Mouse (Mus musculus): ENCODE data around the gene C2cd4b.
A peak's percentile ranks its signal among the peaks of the same experiment; 100 is the strongest.
"Not testable (repeated sequence)": the region's sequence is repeated elsewhere in the genome, so short reads cannot be mapped to it uniquely, and the experiment has no call there.

C2cd4b gene

DNA sequence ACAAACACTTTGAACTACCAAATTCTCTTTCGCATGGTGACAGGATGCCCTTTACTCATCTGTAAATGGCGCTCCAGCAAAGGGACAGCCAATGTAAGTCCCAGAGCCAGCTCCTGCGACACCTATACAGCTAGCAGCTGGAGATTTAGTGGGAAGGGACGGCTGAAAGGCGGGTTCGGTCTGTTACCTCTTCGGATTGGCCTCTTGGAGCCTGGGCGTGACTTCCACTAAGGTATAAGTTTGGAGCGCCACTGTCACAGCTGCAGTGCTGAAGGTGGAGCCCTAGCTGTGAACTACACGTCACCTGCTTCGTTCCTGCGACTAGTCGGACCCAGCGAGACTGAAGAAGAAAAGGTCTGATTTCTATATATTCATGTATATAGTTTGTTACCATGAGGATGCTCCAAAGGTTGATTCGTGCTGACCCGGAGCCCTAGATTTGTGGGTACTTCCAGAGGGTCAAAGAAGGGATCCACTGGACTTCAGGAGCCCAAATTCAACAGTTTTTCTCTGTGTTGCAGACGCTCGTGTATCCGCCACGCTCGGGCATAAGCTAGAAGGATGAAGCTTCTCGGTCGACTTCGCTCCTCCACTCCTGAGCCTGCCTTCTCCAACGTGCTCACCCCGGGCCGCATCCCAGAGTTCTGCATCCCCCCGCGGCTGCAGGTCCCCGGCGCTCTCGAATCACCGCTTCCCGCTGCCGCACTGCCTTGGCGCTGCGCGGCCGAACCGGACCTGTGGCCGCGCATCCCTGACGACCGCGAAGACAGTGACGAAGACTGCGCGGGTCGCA, at the start of gene C2cd4b:
TSS of gene C2cd4b (plus strand) at position 275 of the 793 bp plus-strand sequence.
- DNase-seq (ENCODE audit: low read depth), result no peak

DNA sequence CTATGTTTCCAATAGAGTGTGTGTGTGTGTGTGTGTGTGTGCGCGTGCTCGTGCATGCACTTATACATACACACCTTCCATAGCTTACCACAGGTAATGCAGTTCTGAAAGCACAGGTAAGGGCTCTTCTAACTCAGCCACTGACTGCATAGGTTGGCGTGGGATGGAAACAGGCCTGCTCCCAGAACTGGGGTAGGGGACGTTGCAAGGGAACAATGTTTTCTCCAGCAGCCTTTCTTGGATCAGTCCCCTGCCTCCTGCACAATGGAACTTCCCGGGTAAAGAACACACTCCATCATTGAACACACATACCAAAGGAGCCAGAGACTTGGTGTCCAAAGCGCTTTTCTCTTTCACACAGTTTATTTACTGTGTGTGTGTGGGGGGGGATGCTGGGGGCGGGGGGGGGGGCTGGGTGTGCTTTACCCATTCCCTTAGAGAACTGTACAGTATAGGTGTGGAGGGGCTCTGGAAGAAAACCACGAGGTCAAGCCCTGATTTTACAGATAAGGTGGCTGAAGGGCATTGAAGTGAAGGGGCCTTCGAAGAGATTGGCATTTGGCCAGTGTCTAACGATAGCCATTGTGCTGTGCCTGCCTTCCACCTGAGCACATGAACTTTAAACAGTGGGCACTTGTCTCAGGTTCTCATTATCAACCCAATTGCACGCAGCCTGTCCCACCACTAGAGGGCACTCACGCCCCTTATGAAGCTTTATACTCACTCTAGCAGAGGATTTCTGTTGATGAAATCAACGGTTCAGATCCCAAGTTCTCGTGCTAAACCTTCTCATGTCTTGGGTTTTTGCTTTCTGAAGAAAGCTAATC, 48.0 kb upstream of the C2cd4b start:
- peak; percentile 72 for DNase-seq (ENCODE audit: low read depth)

DNA sequence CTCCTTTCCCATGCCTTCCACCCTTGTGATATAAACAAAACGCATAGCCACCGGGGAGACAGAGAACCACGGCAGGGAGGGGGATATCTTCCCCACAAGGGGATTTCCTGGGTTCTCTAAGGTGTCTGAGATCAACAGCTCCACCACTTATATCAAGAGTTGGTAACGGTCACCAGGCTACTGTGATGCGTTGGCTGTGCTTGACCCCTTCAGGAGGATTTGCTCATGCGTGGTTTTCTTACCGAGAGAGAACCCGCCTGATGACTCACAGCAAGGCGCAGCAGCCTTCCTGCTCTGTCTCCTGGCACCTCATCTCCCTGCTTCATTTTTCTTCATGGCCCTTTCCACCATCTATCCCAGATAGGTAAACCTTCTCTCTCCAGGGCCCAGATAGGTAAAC, 47.1 kb upstream of the C2cd4b start:
- DNase-seq (ENCODE audit: low read depth), result peak; percentile 24

DNA sequence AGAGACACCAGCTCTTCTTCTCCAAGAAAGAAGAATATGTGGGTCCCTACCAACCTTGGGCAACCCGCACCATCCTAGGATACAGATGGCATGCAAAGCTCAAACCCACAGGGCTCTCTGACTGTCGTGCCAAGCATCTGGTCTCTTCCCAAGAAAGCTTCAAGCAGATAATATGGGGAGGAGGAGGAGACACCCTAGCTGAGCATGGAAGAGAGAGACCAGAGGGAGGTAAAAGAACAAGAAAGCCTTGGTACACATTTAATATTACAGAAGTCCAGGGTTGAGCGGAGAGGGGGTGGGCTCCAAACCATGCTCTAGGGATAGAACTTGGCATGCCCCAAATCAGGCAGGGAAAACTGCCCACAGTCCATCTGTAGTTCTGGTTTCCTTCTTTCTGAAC, 42.2 kb upstream of the C2cd4b start:
- no peak for DNase-seq (ENCODE audit: low read depth)

DNA sequence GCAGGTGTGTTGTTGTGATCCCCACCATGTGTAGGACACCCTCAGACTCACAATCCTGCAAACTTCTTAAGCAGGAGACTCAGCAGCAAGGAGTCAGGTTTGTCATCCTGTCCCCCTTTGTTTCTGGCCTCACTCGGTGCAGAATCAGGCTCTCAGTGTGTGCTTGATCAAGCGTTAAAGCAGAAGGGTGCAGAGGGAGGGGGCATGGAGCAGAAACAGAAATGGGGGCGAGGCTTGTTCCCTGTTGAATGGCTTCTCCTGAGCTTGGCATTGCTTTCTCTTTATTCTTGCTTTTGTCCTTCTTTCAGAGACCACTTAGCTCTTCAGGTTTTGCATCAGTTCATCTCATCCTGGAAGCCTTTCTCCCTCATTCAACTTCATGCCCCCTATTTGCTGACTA, 40.6 kb upstream of the C2cd4b start:
- DNase-seq (ENCODE audit: low read depth), result no peak

DNA sequence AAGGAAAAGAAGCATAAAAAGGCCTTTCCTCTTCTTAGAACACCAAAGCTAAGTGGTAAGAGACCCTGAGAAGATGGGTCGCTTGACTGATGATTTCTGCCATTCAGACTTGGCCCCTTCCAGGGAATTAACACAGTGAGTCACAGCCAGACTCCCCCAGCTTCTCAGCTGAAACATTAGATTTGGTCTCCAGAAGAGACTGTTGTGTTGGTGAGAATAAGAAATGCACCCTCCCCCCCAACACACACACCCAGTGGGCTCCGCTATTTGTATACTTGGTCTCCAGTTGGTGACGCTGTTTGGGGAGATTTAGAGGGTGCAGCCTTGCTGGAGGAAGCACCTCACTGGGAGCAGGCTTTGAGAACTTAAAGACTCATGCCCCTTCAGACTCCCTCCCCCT, 39.1 kb upstream of the C2cd4b start:
- DNase-seq (ENCODE audit: low read depth), result no peak

DNA sequence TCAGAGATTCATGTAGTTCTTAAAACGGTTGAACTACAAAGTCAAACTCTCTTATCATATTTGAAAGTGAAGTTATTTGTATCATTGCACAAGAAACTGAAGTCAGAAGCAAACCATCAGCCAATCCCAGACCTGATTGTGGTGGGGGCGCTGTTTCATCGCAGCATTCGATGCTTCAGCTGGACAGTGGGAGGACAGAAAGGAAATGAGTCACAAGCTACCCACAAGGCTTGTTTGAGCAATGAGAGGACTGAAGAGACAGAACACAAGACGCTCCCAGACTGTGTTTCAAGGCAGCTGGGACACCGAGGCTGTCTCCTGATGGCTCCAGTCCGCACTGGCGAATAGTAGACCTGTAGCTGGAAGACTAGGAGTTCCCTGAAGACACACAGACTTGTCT, 36.9 kb upstream of the C2cd4b start:
- DNase-seq (ENCODE audit: low read depth), result peak; percentile 95

DNA sequence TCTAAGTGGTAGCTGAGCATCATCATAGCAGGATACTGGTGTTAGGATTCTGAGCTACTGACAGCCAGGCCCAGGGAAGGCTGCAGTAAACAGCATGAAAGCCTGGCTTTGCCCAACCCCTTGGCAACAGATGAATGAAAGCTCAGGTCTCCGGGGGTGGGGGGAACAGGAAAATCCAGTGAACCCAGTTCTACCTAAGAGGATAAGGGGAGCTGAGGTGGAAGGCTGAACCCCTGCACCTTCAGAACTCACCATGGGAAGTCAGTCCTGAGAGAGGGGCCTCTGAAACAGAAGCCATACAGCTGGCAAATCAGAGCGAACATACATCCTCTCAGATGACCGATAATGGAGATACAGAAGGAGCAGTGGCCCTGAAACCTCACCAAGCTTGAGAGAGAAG, 34.0 kb upstream of the C2cd4b start:
- no peak for DNase-seq (ENCODE audit: low read depth)

DNA sequence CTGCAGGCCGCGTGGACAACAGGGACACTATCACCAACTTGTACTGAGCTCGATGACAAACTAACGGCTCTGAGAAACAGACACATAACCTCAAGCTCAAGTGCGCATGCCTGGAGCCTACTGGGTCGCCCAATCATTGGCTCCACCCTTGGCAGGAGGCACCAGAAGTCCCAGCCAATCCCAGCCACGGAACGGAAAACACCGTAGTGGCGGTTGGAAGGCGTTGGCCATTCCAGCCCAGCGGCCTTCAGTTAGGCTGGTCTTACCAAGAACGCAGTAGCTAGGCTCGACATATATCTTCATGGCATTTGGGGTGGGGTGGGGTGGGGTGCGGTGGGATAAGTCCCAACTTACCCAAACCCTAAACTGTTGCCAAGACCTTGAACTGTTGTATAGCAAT, 25.5 kb upstream of the C2cd4b start:
- no peak for DNase-seq (ENCODE audit: low read depth)

DNA sequence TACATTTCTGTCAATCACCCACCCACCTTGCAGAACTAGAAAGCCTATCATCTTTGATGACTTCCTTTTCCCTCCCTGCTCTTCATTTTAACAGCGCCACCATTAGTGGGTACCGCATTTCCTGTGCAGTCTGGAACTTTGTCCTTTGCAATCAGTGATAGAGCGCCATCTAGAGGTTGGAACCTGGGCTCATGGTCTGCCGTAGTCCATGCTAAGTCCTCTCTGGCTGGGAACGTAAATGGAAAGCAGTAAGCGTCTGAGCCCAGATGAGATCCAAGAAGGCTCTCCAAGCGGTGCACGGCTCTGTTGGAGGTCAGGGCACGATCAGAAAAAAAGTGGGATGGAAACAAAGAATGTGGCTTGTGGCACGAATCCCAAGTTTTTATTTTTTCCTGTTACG, 23.8 kb upstream of the C2cd4b start:
- peak; percentile 80 for DNase-seq (ENCODE audit: low read depth)

DNA sequence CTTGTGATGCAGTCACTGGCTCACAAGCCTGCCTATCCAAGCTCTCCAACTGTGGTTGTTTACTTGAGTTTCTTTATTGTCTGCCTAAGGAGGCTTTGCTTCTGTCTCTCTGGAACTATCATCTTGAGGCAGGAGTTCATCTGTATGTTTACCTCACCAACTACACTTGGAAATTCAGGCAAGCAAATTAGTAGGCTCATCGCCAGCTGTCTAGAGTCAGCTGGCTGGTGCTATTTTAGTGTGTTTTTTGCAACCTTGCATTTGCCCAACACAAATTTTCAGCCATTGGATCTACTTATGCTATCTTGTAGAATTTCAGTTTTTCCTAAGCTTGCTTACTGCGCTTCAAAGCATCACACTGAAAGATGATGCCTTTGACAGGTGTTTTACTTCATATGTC, 18.0 kb upstream of the C2cd4b start:
- no peak for DNase-seq (ENCODE audit: low read depth)

DNA sequence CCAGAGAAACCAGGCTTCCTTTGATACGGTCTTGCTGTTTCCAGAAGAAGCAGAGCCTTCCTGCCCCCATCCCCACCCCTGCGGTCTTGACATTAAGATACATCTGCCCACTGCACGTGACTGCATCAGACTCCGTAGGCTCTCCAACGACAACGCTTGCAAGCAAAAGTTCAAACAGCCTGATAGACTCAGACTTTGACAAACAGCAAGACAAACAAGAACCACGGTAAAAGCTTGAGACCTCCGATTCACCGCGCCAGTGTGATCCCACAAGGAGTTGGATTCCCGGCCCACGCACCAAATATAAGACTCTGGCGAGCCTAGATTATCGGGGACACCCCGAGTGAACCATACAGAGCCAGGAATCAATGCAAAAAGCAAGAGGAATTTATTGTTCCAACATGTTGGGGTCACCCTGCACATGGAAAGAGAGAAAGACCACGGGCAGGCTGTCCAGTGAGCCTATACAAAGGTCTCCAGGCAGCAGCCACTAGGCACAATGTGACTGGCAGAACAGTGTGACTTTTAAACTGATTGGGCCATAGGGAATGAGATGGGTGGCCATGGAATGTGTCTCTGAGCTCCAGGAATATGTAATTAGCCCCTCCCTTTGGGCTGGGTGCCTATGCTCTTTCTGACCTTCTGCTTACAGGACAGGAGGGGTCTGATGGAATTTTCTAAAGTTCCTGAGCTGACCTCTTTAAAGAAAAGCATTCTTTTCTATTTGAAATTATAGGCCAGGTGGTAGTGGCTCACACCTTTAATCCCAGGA, 5.6 kb upstream of the C2cd4b start:
- no peak for DNase-seq (ENCODE audit: low read depth)

DNA sequence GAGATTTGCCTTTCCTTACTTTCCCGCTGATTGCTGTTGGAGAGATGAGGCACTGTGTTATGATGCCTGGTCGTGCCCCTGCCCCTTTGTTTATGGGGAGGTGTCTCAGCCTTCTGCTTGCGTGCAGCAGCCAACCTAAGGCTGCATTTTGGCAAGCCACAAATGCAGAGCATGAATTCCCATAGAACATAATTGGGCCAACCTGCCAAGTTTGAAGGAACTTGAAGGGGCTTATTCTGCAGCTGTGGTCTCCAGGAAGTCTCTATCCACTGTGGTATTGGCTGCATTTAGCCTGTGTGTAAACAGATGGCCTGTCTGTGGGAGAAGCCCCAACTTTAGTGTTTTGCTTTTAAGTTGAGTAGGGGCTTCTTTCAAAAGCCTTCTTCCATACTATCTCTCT, 4.5 kb upstream of the C2cd4b start:
- DNase-seq (ENCODE audit: low read depth), result no peak

DNA sequence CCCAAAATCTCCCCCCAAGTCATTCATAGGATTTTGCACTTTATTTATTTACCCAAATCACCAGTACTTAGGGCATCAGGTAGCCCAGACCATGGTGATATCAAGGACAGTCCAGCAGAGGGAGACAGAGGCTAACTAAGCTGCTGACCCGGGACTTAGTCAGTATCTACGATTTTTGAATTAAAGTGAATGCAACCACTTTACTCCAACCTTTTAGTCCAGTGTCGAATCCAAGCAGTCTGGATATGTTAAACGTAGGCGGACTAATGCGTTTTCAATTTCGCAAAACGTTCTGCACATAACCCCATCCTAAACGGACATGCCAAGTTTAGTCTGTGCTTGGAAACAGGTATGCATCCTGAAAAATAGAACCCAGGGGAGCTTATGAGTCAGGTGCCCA, 551 bp upstream of the C2cd4b start:
- peak; percentile 63 for DNase-seq (ENCODE audit: low read depth)

DNA sequence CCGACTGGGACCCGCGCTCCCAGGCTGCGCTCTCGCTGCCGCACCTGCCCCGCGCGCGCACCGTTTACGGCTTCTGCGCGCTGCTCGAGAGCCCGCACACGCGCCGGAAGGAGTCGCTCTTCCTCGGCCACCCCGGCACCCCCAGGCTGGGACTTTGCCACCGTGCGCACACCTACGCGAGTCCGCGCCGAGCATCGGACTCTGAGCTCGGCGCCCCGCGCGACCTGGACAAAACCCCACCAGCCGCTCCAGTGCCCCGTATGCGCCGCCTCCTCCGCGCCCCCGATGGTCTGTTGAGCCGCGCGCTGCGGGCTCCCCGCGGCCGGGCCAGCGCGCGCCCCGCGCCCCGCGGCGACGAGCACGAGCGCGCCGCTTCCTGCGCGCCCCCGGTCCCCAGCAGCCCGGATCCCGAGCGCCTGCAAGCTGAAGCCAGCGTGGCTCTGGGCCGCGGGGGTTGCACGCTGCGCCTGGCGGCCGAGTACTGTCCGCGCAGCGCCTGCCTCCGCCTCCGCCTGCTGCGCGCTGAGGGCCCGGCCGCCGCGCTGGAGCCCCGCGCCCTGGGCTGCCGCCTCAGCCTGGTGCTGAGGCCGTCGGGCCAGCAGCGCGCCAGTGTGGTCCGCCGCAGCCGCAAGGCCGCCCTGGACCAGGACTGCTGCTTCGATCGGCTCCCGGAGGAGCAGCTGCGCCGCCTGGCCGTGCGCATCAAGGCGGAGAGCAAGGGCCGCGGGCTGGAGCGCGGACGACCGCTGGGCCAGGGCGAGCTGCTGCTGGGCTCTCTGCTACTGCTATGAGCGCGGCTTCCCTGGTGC, 923 bp downstream of the C2cd4b start:
- DNase-seq (ENCODE audit: low read depth), result not testable (repeated sequence)

DNA sequence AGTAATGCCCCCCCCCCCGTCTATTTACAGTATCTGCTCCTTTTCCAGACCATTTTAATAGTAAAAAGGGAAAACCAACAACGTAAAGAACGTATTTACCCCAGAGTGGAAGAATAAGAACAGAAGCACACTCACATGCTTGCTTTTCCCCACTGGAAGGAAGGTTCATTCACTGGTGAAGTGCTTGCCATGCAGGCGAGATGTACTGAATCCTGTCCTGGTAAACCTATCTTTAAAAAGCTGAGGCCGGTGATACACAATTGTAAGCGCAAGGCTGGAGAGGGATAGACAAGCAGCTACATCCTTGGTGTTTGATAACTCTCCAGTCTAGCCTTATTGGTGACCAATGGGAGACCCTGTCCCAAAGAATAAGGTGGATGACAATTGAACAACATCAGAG, 1.8 kb downstream of the C2cd4b start:
- DNase-seq (ENCODE audit: low read depth), result no peak

DNA sequence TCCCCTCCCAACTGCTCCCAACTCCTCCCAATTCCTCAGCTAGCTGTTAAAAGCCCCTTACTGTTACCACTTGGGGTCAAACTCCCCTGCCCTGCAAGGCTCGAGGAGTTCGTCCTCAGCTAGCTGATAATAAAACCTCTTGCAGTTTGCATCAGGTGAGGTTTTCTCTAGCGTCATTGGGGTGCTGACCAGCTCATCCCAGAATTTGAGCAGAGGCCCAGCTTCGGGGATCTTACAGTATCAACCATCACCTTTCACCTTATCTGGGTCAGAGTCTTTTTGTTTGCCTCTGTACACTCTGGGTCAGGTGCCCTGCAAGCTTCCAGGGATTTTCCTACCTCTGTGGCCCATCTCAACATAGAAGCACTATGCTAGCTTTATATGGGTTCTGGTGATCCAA, 4.1 kb downstream of the C2cd4b start:
- DNase-seq (ENCODE audit: low read depth), result no peak

DNA sequence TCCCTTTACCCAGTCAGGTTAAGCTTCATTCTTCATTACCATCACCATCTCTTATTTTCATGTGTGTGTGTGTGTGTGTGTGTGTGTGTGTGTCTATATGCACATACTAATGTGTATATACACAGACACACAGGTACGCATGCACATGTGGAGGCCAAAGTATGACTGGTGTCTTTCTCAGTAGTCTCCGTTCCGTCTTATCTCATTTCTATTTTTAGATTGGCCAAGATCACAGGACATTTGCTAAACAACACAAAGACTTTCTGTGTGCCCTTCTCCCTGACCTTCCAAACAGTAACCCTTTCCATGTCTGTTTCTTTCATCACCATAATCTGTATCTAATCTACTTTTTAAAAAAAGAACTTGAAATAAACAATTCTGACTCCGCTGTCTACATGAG, 7.2 kb downstream of the C2cd4b start:
- DNase-seq (ENCODE audit: low read depth), result no peak

DNA sequence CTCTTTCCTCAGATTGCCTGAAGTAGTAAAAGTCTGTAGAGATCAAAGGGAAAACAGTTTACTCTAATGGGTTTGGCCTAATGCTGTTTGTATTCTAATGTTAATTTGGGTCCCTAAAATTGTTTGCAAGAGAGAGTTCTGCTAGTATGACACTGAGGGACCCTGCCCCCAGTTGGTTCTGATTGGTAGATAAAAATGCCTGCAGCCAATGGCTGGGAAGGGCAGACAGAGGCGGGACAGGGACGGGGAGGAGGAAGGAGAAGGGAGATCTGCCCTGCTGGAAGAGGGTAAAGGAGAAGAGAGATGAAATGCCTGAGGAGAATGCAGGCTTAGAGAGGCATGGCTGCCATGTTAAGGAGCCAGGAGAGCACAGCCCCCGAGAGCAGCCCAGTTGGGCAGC, 7.7 kb downstream of the C2cd4b start:
- no peak for DNase-seq (ENCODE audit: low read depth)

DNA sequence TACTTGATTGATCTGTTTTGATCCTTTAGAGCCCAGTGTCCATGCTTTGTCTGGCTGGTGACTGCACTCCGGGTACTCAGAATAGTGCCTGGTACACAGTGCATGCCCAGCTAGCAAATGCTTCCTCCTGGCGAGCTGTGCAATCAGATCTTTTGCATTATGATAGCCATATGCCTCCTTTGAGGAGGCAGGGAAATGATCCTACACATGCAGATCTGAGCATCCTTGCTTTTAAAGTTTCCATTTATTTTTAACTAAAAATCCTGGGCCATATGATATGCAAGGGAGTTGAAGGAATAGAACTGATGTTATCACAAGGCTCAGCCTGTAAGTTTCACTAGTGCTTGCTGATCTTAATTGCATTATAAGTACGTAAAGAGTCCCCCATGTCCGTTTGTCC, 9.6 kb downstream of the C2cd4b start:
- no peak for DNase-seq (ENCODE audit: low read depth)

DNA sequence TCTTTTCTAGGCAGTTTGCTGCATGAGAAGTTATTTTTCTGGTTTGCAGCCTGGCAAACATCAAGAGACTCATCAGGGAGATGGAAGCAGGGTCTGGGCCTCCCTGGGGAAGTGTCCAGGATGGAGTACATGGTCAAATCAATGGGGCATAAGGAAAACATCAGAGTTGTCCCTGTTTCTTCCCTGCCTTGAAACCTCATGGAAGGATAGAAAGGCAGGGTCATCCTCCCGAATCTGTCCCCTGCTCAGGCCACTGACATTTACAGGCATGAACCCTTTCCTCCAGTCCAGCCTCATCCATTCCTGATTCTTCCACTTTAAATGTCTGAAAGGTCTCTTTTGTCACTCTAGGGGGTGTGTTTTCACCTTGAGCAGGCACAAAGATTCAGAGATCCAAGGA, 10.2 kb downstream of the C2cd4b start:
- no peak for DNase-seq (ENCODE audit: low read depth)

DNA sequence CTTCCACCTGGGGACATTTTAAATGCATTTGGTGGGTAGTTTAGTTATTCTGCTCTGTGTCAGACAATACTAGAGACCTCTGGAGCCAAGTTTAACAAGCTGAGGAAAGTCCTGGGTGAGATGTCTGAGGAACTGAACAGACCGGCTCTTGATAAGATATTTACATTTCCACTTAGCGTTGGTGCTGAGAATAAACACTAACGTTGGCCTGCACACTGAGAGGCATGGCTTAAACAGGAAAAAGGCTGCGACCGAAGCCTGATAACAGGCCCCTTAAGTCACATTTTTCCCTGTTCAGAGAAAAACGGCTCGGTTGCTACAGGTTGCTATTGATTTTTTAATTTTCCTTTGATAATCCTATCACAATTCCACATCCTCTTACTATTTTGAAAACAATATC, 12.1 kb downstream of the C2cd4b start:
- no peak for DNase-seq (ENCODE audit: low read depth)
